Mouse (Mus musculus) T-cell, adult 2 months (primary cell): ENCODE measurements around the gene Dmbx1.

ENCODE experiments used
- DNase-seq: peaks from one replicate; pipeline ENCODE4 v3.0.0; 2022; ENCODE audit warnings: low spot score

Dmbx1 gene

GRCm38 (mm10) chr4:115885846-115886245, 53.9 kb downstream of the Dmbx1 start:
- DNase-seq: no peak

DNA sequence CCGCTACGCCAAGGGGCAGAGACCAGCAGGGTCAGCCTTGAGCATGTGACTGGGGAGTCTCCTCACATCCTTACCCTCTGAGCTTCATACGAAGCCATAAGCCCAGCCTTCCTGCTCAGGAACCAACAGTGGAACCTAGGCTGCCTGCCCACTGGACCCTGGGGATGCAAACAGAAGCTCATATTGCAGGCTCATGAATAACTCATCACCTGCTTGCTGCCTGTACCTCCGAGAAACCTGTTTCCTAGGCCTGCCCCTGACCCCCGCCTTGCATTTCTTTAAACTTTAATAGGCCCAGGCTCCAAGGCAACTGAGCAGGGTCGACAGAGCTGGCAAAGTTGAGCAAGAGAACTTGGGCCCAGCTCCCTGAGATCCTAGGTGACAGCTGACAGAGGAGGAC, 55.7 kb downstream of the Dmbx1 start, which contains the start of gene Kncn:
Gene Kncn (plus strand): TSS at position 379 of the 400 bp plus-strand sequence.
- DNase-seq: no peak

GRCm38 (mm10) chr4:115882195-115882594, 57.5 kb downstream of the Dmbx1 start:
- no peak for DNase-seq

- DNase-seq: no peak
These were observed 58.5 kb downstream of the Dmbx1 start for GRCm38 (mm10) chr4:115881183-115881582.

DNA sequence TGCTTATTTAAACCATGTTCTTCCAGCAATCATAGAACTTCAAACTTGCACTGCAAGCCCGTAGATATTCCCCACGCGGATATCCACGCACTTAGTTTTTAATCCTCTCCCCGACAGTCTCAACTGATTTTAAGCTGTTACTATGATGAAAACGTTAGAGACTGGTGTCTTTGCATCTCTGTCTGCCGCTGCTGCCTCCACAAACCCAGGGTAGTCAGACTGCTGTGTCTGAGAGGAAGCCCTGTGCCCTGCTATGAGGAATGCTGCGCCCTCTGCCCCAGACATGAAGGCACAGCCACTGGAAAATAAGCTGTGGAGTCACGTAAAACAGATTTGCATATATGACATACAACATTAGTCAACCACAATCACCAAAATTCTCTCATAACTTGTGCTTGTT, 60.9 kb downstream of the Dmbx1 start:
- no peak for DNase-seq

- DNase-seq: no peak
These were observed 61.5 kb downstream of the Dmbx1 start for GRCm38 (mm10) chr4:115878216-115878678.

GRCm38 (mm10) chr4:115873231-115873630, 66.5 kb downstream of the Dmbx1 start:
- DNase-seq: no peak

- DNase-seq: no peak
These were observed 70.1 kb downstream of the Dmbx1 start for GRCm38 (mm10) chr4:115869512-115870210.
